Mouse (Mus musculus) macrophage (primary cell): Measurements from ENCODE around the gene Zfp334. TPM values are rescaled to one million over a fixed set of nuclear protein-coding genes. Genes with fewer than 3 reads are reported as not detected.
A peak's percentile ranks its signal among the peaks of the same experiment; 100 is the strongest.

ENCODE experiments used
- H3K27ac ChIP-seq: fragments of 350-480 bp; formaldehyde crosslinking; 2 replicates; pipeline ENCODE4 v1.9.0; 2021
- H3K36me3 ChIP-seq: fragments of 350-480 bp; formaldehyde crosslinking; 2 replicates; pipeline ENCODE4 v1.9.0; 2021; ENCODE audit errors: inconsistent target
- H3K4me3 ChIP-seq: fragments of 350-480 bp; formaldehyde crosslinking; 2 replicates; pipeline ENCODE4 v1.9.0; 2021; ENCODE audit errors: inconsistent target
- H3K79me2 ChIP-seq: fragments of 350-480 bp; formaldehyde crosslinking; 2 replicates; pipeline ENCODE4 v1.9.0; 2021; ENCODE audit errors: inconsistent target
- WGBS: methylation state at CpG from one replicate; pipeline ENCODE4 v1.1.7; 2026; ENCODE audit warnings: inconsistent platforms; ENCODE audit not compliant: missing documents; 5-methylcytosine and 5-hydroxymethylcytosine counted together
- polyA plus RNA-seq: library from polyadenylated mRNA; stranded (reverse); fragments of 250-400 nt; gene quantifications from 3 replicates; pipeline ENCODE4 v1.2.4, GENCODE M21; 2018; ENCODE audit warnings: inconsistent platforms
- total RNA-seq, 78 experiments: library from RNA; depleted of rRNA; stranded (reverse); fragments of 250-400 nt; gene quantifications; 1 replicate in 9 of 78; 2 replicates in 24 of 78; 3 replicates in 43 of 78; 4 replicates in 2 of 78; pipeline ENCODE4 v1.2.4; 2018; ENCODE audit warnings: inconsistent platforms in 56 of 78

Gene Zfp334
- total RNA-seq (2018; cell fraction: chromatin; rRNA removed), result under 1 TPM in 12 of 26 experiments, not detected in 14; 0.07 to 0.73 (median 0.12) TPM
- total RNA-seq (2018; cell fraction: cytosol; rRNA removed), result under 1 TPM in 20 of 26 experiments, not detected in 6; under 0.01 to 0.06 (median 0.04) TPM
- total RNA-seq (2018; cell fraction: nucleus; rRNA removed), result under 1 TPM in 7 of 26 experiments, not detected in 19; 0.06 to 0.34 (median 0.08) TPM
- 0.06 to 0.09 TPM (median 0.06 TPM) in 3 replicates for polyA plus RNA-seq

GRCm38 (mm10) chr2:165387844-165388495, at the start of gene Zfp334:
Gene Zfp334 (minus strand): TSS chr2:165388259.
- H3K4me3 ChIP-seq, result no peak within 1 kb of the TSS; the same call in 1 of the 2 replicates
- 4% methylated on average over 40 of the region's 40 CpGs for WGBS
- no peaks in the 10 kb centered on the region for H3K36me3 ChIP-seq
- no peak within 1 kb of the TSS for H3K27ac ChIP-seq
- H3K79me2 ChIP-seq, result no peaks in the 10 kb centered on the region

- no peaks in the 10 kb centered on the region for H3K36me3 ChIP-seq
- H3K27ac ChIP-seq, result no peak overlapping the region
- H3K4me3 ChIP-seq, result no peak overlapping the region
- WGBS, result 87% methylated on average over 7 of the region's 7 CpGs
- H3K79me2 ChIP-seq, result no peaks in the 10 kb centered on the region
Measured at GRCm38 (mm10) chr2:165428694-165429093, 40.6 kb upstream of the Zfp334 start.

- Histone ChIP-seq H3K27ac (no peak overlapping the region), H3K4me3 (no peak overlapping the region), H3K36me3 (no peaks in the 10 kb centered on the region), H3K79me2 (no peaks in the 10 kb centered on the region)
- WGBS, result 78% methylated on average over 2 of the region's 2 CpGs
Measured at GRCm38 (mm10) chr2:165420195-165420594, 32.1 kb upstream of the Zfp334 start.

- no peaks in the 10 kb centered on the region for H3K79me2 ChIP-seq
- no peak overlapping the region for H3K4me3 ChIP-seq
- H3K36me3 ChIP-seq, result no peaks in the 10 kb centered on the region
- WGBS, result 75% methylated on average over 4 of the region's 4 CpGs
- H3K27ac ChIP-seq, result no peak overlapping the region
Measured at GRCm38 (mm10) chr2:165419670-165420111, 31.6 kb upstream of the Zfp334 start.

- Histone ChIP-seq H3K4me3 (no peak overlapping the region), H3K36me3 (no peaks in the 10 kb centered on the region), H3K27ac (no peak overlapping the region), H3K79me2 (no peaks in the 10 kb centered on the region)
- WGBS, result 97% methylated on average over 2 of the region's 2 CpGs
Measured at GRCm38 (mm10) chr2:165418577-165418976, 30.5 kb upstream of the Zfp334 start.

- H3K27ac ChIP-seq, result no peak overlapping the region
- WGBS, result 48% methylated on average over 7 of the region's 7 CpGs
- no peak overlapping the region for H3K4me3 ChIP-seq
- H3K79me2 ChIP-seq, result no peaks in the 10 kb centered on the region
- H3K36me3 ChIP-seq, result no peaks in the 10 kb centered on the region
Measured at GRCm38 (mm10) chr2:165417291-165417690, 29.2 kb upstream of the Zfp334 start.

- H3K36me3 ChIP-seq, result no peaks in the 10 kb centered on the region
- H3K27ac ChIP-seq, result no peak overlapping the region
- no peaks in the 10 kb centered on the region for H3K79me2 ChIP-seq
- 89% methylated on average over 6 of the region's 6 CpGs for WGBS
- H3K4me3 ChIP-seq, result no peak overlapping the region
Measured at GRCm38 (mm10) chr2:165415795-165416194, 27.7 kb upstream of the Zfp334 start.

GRCm38 (mm10) chr2:165415141-165415721, 27.2 kb upstream of the Zfp334 start:
- 87% methylated on average over 11 of the region's 11 CpGs for WGBS
- Histone ChIP-seq H3K4me3 (no peak overlapping the region), H3K79me2 (no peaks in the 10 kb centered on the region), H3K27ac (no peak overlapping the region), H3K36me3 (no peaks in the 10 kb centered on the region)

- 83% methylated on average over 5 of the region's 5 CpGs for WGBS
- Histone ChIP-seq H3K27ac (no peak overlapping the region), H3K4me3 (no peak overlapping the region), H3K79me2 (no peaks in the 10 kb centered on the region), H3K36me3 (no peaks in the 10 kb centered on the region)
Measured at GRCm38 (mm10) chr2:165414321-165414720, 26.3 kb upstream of the Zfp334 start.

- Histone ChIP-seq H3K36me3 (no peaks in the 10 kb centered on the region), H3K4me3 (no peak overlapping the region)
- WGBS, result 68% methylated on average over 3 of the region's 3 CpGs
Measured at GRCm38 (mm10) chr2:165413884-165414283, 25.8 kb upstream of the Zfp334 start.

GRCm38 (mm10) chr2:165407700-165408301, 19.7 kb upstream of the Zfp334 start:
- WGBS, result 21% methylated on average over 10 of the region's 10 CpGs
- Histone ChIP-seq H3K4me3 (no peak overlapping the region), H3K27ac (no peak overlapping the region), H3K79me2 (no peaks in the 10 kb centered on the region), H3K36me3 (no peaks in the 10 kb centered on the region)

More at GRCm38 (mm10) chr2:165413884-165414283, 25.8 kb upstream of the Zfp334 start:
- Histone ChIP-seq H3K27ac (no peak overlapping the region), H3K79me2 (no peaks in the 10 kb centered on the region)

GRCm38 (mm10) chr2:165405351-165405750, 17.3 kb upstream of the Zfp334 start:
- 8% methylated on average over 6 of the region's 6 CpGs for WGBS
- Histone ChIP-seq H3K4me3 (no peak overlapping the region), H3K79me2 (no peaks in the 10 kb centered on the region), H3K36me3 (no peaks in the 10 kb centered on the region), H3K27ac (peak overlapping the region; percentile 76)

- H3K79me2 ChIP-seq, result no peaks in the 10 kb centered on the region
- peak overlapping the region; percentile 76 for H3K27ac ChIP-seq
- WGBS, result 2% methylated on average over 9 of the region's 9 CpGs
- H3K4me3 ChIP-seq, result no peak overlapping the region
- H3K36me3 ChIP-seq, result no peaks in the 10 kb centered on the region
Measured at GRCm38 (mm10) chr2:165404951-165405350, 16.9 kb upstream of the Zfp334 start.

GRCm38 (mm10) chr2:165398164-165398785, 10.2 kb upstream of the Zfp334 start:
- H3K79me2 ChIP-seq, result no peaks in the 10 kb centered on the region
- H3K27ac ChIP-seq, result no peak overlapping the region
- H3K4me3 ChIP-seq, result no peak overlapping the region
- no peaks in the 10 kb centered on the region for H3K36me3 ChIP-seq
- WGBS, result 90% methylated on average over 12 of the region's 15 CpGs
